Mouse (Mus musculus): ENCODE results near the gene Ptgfrn.
A peak's percentile ranks its signal among the peaks of the same experiment; 100 is the strongest.

Gene Ptgfrn

DNA sequence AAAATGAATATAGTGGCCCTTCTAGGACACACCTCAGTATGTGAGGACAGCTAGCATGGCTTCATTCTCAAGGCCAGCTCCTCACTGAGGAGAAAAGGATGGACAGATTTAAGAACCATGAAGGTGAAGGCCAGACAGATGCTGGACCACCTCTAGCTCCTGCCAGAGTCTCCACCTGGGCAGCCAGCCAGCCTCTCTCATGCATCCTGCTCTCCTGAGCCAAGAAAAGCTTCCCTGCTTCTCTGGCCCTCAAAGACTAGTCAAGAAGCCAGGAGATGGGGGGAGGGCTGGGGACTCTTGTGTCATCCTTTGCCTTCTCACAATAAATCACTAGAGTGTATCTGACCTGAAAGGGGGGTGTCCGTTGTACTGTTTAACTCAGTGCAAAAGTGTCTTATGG lies 31.7 kb downstream of the Ptgfrn start:
- no peak for DNase-seq (ENCODE audit: low spot score)

DNA sequence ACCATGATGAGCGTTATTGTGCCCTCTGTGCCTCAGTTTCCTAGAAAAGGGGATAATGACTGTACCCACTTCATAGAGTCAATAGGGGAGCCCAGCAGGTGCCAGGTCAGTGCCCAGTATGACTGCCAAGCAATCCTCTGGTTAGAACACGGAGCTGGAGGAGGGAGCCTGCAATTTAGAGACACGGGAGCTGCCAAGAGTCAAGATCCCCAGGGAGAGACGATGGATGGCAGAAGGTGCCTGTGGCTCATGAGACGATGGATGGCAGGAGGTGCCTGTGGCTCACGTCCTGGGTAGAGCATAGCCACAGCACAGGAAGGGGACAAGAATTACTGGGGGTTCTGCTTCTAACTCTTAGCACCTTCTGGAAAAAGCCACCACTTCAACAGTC lies 32.4 kb downstream of the Ptgfrn start:
- DNase-seq (ENCODE audit: low spot score): no peak

- DNase-seq (ENCODE audit: low spot score): no peak
These were observed 32.9 kb downstream of the Ptgfrn start for GRCm38 (mm10) chr3:101076966-101077709.

DNA sequence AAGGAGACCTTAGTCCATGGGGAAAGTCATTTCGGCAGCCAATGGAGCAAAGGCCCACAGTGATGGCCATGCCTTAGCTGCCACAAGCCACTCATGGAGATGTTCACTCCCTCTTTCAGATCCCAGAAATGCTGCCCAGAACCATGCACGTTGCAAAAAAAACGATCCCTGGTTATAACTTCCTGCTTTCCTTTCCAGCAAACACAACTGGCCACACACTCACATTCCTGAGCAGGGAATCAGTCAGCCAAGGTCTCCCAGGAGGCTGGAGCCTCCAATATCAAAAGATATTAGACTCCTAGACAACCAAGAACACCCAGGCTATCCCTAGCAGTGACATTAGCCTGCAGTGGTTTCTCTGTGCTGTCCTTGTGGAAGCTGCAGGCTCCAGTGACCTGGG lies 34.2 kb downstream of the Ptgfrn start:
- no peak for DNase-seq (ENCODE audit: low spot score)

- DNase-seq (ENCODE audit: low spot score): no peak
These were observed 36.7 kb downstream of the Ptgfrn start for GRCm38 (mm10) chr3:101073384-101073783.

- DNase-seq (ENCODE audit: low spot score): no peak
These were observed 37.4 kb downstream of the Ptgfrn start for GRCm38 (mm10) chr3:101072506-101073215.

GRCm38 (mm10) chr3:101071576-101071975 lies 38.5 kb downstream of the Ptgfrn start:
- no peak for DNase-seq (ENCODE audit: low spot score)

DNA sequence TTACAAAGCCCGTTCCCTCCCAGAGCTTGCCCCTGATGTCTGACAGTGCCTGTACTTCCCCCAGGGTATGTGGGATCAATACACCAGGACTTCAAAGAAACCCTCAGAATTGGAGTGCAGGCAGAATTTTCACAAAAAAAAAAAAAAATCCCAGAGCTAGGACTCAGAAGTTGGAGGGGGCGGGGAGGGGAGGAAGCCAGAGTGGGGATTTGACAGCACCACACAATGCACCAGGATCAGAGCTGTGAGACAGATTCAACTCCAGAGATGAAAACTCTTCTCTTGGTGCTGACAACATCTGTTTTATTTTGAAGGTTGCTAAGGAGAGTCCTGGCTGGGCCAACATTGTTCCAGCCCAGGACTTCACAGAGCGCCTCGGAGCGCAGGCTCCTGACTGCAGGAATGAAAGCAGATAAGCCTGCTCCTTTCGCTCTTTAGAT lies 39.3 kb downstream of the Ptgfrn start:
- no peak for DNase-seq (ENCODE audit: low spot score)

DNA sequence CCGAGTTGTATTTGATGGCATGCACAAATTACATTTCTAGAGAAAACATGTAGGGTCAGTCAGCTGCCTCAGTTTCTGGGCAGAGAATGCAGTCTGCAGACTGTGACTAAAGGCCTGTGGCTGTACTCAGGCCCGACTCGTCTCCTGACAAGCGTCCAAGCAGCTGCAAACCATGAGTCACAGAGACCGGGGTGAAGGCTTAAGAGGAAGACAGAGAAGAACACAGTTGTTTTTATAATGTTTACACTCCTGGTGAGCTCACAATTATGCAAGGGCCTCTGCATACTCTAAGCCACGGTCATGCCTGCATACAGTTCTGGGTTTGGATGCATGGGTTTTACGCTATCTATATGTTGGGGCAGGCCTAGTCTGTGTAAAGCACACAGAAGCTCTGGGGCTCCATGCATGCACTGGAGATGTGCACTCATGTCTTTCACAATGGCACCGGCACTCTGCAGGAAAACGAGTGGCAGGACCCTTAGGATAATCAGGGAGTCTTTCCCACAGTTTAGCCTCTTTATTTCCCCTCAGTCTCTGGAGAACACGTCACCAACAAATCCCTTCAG lies 39.8 kb downstream of the Ptgfrn start:
- DNase-seq (ENCODE audit: low spot score): no peak

- DNase-seq (ENCODE audit: low spot score): no peak
These were observed 41.4 kb downstream of the Ptgfrn start for GRCm38 (mm10) chr3:101068701-101069100.

GRCm38 (mm10) chr3:101066175-101066574 lies 43.9 kb downstream of the Ptgfrn start:
- no peak for DNase-seq (ENCODE audit: low spot score)

- DNase-seq (ENCODE audit: low spot score): no peak
These were observed 48.1 kb downstream of the Ptgfrn start for GRCm38 (mm10) chr3:101061865-101062585.

- no peak for DNase-seq (ENCODE audit: low spot score)
These were observed 50.9 kb downstream of the Ptgfrn start for GRCm38 (mm10) chr3:101059214-101059613.

GRCm38 (mm10) chr3:101058203-101058602 lies 51.9 kb downstream of the Ptgfrn start:
- DNase-seq (ENCODE audit: low spot score): no peak

DNA sequence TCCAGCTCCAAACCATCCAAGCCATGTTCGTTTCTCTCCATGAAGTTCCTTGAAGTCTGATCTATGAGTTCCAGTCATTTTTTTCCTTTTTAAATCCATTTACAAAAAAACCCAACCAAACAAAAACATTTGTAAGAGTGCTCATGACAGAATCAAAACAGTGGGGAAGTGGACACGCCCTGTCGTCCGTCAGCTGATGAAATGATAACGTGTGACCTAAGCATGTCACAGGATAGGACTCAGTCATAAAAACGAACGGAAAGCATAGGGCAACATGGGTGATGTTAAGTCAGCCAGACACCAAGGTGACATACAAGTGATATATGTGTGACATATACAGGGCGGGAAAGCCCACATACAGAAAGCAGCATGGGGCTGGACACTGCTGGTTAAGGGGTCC lies 54.9 kb downstream of the Ptgfrn start:
- DNase-seq (ENCODE audit: low spot score): no peak

GRCm38 (mm10) chr3:101051601-101052000 lies 58.5 kb downstream of the Ptgfrn start:
- DNase-seq (ENCODE audit: low spot score): no peak

- no peak for DNase-seq (ENCODE audit: low spot score)
These were observed 60.1 kb downstream of the Ptgfrn start for GRCm38 (mm10) chr3:101049997-101050396.

DNA sequence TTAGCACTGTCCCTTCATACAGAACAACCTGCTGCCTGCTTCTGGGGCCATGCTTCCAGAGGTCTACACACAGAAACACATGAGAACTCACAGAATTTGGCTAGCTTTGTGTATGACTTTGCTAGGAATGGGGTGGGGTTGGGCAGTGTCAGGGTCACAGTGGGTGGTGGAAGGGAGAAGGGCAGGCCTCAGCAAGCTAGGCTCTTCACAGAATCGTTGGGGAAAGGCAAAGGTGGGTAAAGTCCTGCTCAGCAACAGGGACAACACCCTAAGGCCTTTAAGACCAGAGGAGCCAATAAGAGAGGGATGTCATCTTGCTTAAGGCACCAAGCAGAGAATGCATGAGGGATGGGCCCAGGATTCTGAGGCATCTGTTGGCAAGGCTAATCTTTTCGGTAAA lies 61.3 kb downstream of the Ptgfrn start:
- DNase-seq (ENCODE audit: low spot score): no peak

- peak; percentile 71 for DNase-seq (ENCODE audit: low spot score)
These were observed 62.3 kb downstream of the Ptgfrn start for GRCm38 (mm10) chr3:101047586-101048275.

DNA sequence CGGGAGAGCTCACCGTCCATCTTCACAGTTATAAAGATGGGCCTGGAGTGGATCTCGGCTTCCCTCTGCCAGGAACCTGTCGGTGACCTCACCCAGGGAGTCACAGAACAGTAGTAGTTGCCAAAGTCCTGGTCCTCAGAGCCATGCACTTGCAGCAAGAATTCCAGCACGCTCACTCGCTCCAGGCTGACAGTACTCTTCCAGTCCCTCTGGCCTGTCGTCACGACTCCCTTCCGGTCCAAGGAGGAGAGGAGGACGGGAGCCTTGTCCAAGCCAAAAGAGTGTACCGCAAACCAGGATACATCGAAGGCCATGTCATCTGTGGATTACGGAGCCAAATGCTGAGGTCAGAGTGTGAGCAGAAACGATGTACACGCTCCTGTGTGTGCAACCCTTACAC lies 64.6 kb downstream of the Ptgfrn start:
- DNase-seq (ENCODE audit: low spot score): no peak

DNA sequence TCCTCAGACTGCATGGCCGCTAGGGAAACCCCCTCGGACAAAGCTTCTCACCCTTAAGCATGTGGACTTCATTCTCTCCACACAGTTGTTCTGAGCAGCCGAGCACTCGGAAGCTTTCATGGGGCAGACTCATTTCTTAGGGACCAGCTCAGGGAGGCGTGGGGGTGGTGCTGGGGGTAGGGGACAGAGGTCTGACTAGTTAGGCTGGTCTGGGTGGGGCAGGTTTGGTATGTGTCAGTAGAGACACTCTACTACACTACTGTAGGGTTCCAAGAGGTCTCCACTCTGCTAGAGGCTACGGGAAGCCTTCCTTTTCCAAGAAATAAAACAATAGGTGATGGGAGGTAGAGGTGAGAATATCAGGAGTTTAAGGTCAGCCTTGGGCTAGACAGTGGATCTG lies 65.4 kb downstream of the Ptgfrn start:
- no peak for DNase-seq (ENCODE audit: low spot score)

DNA sequence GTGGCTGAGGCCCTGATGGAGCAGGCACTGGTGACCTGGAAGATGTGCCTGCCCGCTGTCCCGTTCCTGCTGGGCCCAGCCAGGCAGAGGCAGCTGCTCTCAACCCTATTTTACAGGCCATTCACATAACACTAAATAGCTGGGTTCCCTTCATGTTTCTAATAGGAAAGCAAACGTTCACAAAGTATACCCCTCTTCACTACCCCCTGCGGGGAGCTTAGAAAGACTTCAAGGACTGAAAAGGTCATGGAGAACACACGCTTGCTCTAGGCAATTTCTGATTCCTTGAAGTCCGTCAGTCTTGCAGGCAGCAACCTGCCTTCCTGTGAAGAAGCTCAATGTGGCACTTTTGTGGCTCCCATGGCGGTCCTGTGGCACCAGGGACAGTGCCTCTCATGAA lies 68.1 kb downstream of the Ptgfrn start:
- DNase-seq (ENCODE audit: low spot score): no peak

All from layer of hippocampus, adult 9-10 months (tissue).